Mouse (Mus musculus) thymus, adult 2 months (tissue): Measurements from ENCODE around the gene Ncoa3.

Experiments used
- CTCF ChIP-seq: fragments of 200-500 bp; IDR thresholded peaks from 2 replicates; pipeline ENCODE4 v1.5.1; 2012; ENCODE audit warnings: mild to moderate bottlenecking, control low read depth, low read length, moderate library complexity, borderline replicate concordance; ENCODE audit not compliant: control insufficient read depth, poor library complexity, insufficient read depth; ENCODE audit errors: extremely low read depth
- POLR2A ChIP-seq: fragments of 200-500 bp; IDR thresholded peaks from 2 replicates; pipeline ENCODE4 v1.6.1; 2012; ENCODE audit warnings: mild to moderate bottlenecking, low read length, control low read depth, moderate library complexity; ENCODE audit not compliant: control insufficient read depth, poor library complexity, insufficient read depth; ENCODE audit errors: extremely low read depth

DNA sequence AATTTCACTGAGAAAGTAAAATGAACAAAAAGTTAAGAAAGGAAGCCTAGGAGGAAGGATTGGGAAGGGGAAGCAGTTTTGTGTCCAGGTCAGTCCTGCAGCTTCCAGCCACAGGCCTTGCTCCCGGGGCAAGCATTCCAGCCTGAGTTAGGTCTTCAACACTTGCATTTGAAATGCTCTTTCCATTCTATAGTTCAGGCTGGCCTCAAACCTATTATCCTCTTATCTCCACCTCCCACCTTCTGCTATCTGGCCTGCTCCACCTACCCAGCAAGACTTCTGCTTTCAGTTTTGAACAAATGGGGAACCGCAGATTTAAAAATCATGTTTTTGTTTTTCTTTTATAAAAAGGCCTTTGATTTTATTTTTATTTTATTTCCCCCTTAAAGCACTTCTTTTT lies 19.7 kb downstream of the Ncoa3 start:
- TF ChIP-seq CTCF (no peak), POLR2A (no peak)
